Mouse (Mus musculus): Measurements from ENCODE around the gene Olfr1494.

The Olfr1494 gene

GRCm38 (mm10) chr19:13739428-13739827 lies at the start of gene Olfr1494:
TSS of gene Olfr1494 (plus strand) at chr19:13739728.
- DNase-seq: no peak

- no peak for DNase-seq
Measured at GRCm38 (mm10) chr19:13696968-13697367, 42.6 kb upstream of the Olfr1494 start, which contains the start of gene Olfr1491. TSS of gene Olfr1491 (plus strand) at chr19:13697268.

- no peak for DNase-seq
Measured at GRCm38 (mm10) chr19:13722978-13723377, 16.6 kb upstream of the Olfr1494 start, which contains the start of gene Olfr1493-ps1. TSS of gene Olfr1493-ps1 (plus strand) at chr19:13723278.

GRCm38 (mm10) chr19:13749366-13749765 lies 9.8 kb downstream of the Olfr1494 start:
- DNase-seq: no peak

- DNase-seq: no peak
Measured at GRCm38 (mm10) chr19:13764306-13764705, 24.8 kb downstream of the Olfr1494 start, which contains the start of gene Olfr1495. TSS of gene Olfr1495 (plus strand) at chr19:13764606.

GRCm38 (mm10) chr19:13768565-13769276 lies 29.2 kb downstream of the Olfr1494 start:
- no peak for DNase-seq

GRCm38 (mm10) chr19:13777578-13777977 lies 38.0 kb downstream of the Olfr1494 start, which contains the start of gene Olfr1496:
TSS of gene Olfr1496 (plus strand) at chr19:13777878.
- no peak for DNase-seq

GRCm38 (mm10) chr19:13798102-13798501 lies 58.6 kb downstream of the Olfr1494 start, which contains the start of gene Olfr1497:
TSS of gene Olfr1497 (minus strand) at chr19:13798202.
- no peak for DNase-seq

Data from embryo, embryonic 11 days (tissue).